Mouse (Mus musculus): Measurements from ENCODE around the gene Pigo. TPM values are rescaled to one million over a fixed set of nuclear protein-coding genes. Genes with fewer than 3 reads are reported as not detected.
A peak's percentile ranks its signal among the peaks of the same experiment; 100 is the strongest.

Pigo gene
- polyA plus RNA-seq, 1 experiment = 42.0 TPM

DNA sequence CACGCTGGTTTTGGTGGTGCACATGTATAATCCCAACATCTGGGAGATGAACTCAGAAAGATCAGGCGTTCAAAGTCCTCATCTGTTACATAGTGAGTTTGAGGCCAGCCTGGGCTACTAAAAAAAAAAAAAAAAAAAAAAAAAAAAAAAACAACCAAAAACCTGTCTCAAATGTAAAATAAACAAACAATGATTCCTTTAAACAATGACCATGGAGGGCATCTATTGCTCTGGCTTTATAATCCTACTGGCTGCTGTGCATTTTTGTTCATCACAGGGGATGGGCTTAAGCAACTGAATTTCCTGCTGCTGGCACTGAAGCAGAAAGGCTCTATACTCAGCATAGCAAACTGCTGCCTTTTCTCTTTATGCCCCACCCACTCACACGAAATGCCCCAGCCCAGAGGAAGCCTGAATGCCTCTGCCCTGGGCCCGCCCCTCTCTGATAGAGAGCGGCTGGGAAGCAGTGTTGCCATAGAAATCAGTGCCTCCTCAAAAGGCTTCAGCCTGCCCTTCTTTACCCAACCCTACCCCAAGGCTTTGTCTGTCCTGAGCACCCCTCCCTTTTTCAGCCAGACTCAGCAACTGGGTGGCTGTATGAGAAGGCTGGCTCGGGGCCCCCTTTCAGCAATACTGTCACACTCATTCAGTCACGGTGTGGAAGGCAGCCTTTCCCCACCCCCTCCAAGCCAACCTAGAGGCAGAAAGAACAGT lies 18.2 kb upstream of the Pigo start:
- H3K27ac ChIP-seq (ENCODE audit: control insufficient read depth, insufficient read depth, low read depth, low read length) = no peak overlapping the region; the same call in 1 of the 2 replicates
- peaks cover 6% of the 10 kb centered on the region for H3K27me3 ChIP-seq (ENCODE audit: control insufficient read depth, insufficient read depth, low read length)
- peaks cover 24% of the 10 kb centered on the region for H3K4me1 ChIP-seq (ENCODE audit: control insufficient read depth, insufficient read depth, low read length)
- TF ChIP-seq POLR2A (IDR thresholded peaks at IDR 0.05; ENCODE audit: control insufficient read depth, low read depth, low read length) (no peak), CTCF (IDR thresholded peaks at IDR 0.05; ENCODE audit: control insufficient read depth, insufficient read depth, insufficient replicate concordance, low read depth, low read length) (no peak)
- no peak overlapping the region; the same call in 1 of the 2 replicates for H3K4me3 ChIP-seq (ENCODE audit: control insufficient read depth, low read depth, low read length)
- H3K36me3 ChIP-seq (ENCODE audit: control insufficient read depth, insufficient read depth, low read length) = no peaks in the 10 kb centered on the region

DNA sequence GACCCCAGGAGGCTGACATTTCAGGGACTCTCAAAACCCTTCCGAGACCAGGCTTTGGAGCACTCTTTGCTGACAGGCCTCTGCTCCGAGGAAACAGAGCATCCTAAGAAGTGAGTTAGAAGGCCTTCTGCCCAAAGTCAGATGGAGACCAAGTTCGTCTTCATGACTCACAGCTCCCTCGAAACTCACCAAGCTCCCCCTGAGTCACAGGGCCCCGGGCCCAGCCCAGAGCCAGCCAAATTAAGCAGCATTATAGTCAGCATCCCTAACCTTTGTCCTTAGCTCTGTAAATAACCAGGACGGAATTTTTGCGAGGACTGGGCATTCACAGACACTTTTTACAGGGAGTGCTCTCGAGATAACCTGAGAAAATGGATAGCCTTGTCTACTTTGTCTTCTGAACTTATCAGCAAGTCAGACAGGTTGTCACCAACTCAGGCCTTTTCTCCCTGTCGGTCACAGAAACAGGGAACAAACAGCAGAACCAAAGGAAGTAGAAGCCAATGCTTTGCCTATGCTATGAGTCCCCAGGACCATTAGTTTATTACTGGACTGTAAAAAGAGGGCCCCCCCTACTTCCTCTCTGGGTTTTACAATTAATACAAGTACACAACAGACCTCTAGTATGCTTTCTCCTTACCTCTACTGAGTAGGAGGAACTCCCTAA lies 15.4 kb upstream of the Pigo start:
- no peak for TF ChIP-seq POLR2A (IDR thresholded peaks at IDR 0.05; ENCODE audit: control insufficient read depth, low read depth, low read length)
- TF ChIP-seq CTCF (IDR thresholded peaks at IDR 0.05; ENCODE audit: control insufficient read depth, insufficient read depth, insufficient replicate concordance, low read depth, low read length) = no peak

DNA sequence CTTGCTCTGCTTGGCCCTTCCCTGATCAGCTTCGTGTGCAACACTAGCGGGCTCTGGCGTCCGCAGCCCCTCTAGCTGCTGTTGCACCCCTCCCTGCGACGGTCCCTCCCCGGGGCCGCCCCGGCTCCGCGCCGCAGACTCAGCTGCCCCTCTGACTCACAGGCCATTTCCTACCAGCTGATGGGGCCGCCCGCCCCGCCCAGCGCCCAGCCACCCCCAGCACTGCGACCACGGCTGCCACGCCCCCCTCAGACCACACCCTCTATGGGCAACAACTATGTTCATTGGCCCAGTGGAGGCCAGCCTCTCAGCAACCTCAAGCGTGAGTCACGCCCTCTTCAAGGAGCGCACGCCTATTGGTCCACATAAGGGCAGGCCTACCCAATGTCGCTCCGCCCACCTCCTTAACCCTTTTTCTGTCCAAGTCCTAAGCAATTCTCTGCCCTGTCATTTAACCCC lies 14.5 kb upstream of the Pigo start:
- TF ChIP-seq POLR2A (IDR thresholded peaks at IDR 0.05; ENCODE audit: control insufficient read depth, low read depth, low read length) = 0 out of 2 replicates have a peak, but pooled peaks have one; percentile 22
- TF ChIP-seq CTCF (IDR thresholded peaks at IDR 0.05; ENCODE audit: control insufficient read depth, insufficient read depth, insufficient replicate concordance, low read depth, low read length) = no peak
- peaks cover 21% of the 10 kb centered on the region for H3K4me1 ChIP-seq (ENCODE audit: control insufficient read depth, insufficient read depth, low read length)

More for the DNA sequence above, 15.4 kb upstream of the Pigo start:
- peaks cover 26% of the 10 kb centered on the region for H3K4me1 ChIP-seq (ENCODE audit: control insufficient read depth, insufficient read depth, low read length)
- H3K36me3 ChIP-seq (ENCODE audit: control insufficient read depth, insufficient read depth, low read length) = no peaks in the 10 kb centered on the region
- H3K27me3 ChIP-seq (ENCODE audit: control insufficient read depth, insufficient read depth, low read length) = peaks cover 6% of the 10 kb centered on the region
- peak overlapping the region; percentile 3; the same call in 1 of the 2 replicates for H3K4me3 ChIP-seq (ENCODE audit: control insufficient read depth, low read depth, low read length)
- H3K27ac ChIP-seq (ENCODE audit: control insufficient read depth, insufficient read depth, low read depth, low read length) = no peak overlapping the region

DNA sequence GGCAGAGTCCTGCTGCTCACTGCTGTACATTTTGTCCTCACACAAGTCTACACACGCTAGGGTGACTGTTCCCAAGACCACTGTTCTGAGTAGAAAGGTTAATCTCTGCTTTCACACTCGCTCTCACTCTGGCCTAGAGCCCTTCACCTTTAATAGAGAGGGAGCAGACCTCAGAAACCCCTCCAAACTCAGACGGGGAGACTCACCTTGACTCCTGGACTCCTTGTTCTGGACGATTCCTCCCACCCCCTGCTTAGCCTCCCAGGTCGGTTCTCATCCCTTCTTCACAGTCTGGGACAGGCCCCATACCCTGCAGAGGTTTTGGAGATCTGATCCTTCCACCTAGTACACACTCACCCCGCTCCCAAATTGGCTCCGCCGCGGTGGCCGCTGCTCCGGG lies 14.0 kb upstream of the Pigo start:
- peak overlapping the region; percentile 27; the same call in 1 of the 2 replicates for H3K27ac ChIP-seq (ENCODE audit: control insufficient read depth, insufficient read depth, low read depth, low read length)
- no peaks in the 10 kb centered on the region for H3K27me3 ChIP-seq (ENCODE audit: control insufficient read depth, insufficient read depth, low read length)
- TF ChIP-seq POLR2A (IDR thresholded peaks at IDR 0.05; ENCODE audit: control insufficient read depth, low read depth, low read length) (no peak), CTCF (IDR thresholded peaks at IDR 0.05; ENCODE audit: control insufficient read depth, insufficient read depth, insufficient replicate concordance, low read depth, low read length) (no peak)
- H3K36me3 ChIP-seq (ENCODE audit: control insufficient read depth, insufficient read depth, low read length) = no peaks in the 10 kb centered on the region
- peak overlapping the region; percentile 88 for H3K4me3 ChIP-seq (ENCODE audit: control insufficient read depth, low read depth, low read length)
- peaks cover 16% of the 10 kb centered on the region for H3K4me1 ChIP-seq (ENCODE audit: control insufficient read depth, insufficient read depth, low read length)

More for the DNA sequence above, 14.5 kb upstream of the Pigo start:
- Histone ChIP-seq H3K36me3 (ENCODE audit: control insufficient read depth, insufficient read depth, low read length) (no peaks in the 10 kb centered on the region), H3K27ac (ENCODE audit: control insufficient read depth, insufficient read depth, low read depth, low read length) (0 out of 2 replicates have a peak overlapping the region, but pooled peaks have one; percentile 27), H3K4me3 (ENCODE audit: control insufficient read depth, low read depth, low read length) (peak overlapping the region; percentile 88), H3K27me3 (ENCODE audit: control insufficient read depth, insufficient read depth, low read length) (peaks cover 1% of the 10 kb centered on the region; the same call in 1 of the 2 replicates)

DNA sequence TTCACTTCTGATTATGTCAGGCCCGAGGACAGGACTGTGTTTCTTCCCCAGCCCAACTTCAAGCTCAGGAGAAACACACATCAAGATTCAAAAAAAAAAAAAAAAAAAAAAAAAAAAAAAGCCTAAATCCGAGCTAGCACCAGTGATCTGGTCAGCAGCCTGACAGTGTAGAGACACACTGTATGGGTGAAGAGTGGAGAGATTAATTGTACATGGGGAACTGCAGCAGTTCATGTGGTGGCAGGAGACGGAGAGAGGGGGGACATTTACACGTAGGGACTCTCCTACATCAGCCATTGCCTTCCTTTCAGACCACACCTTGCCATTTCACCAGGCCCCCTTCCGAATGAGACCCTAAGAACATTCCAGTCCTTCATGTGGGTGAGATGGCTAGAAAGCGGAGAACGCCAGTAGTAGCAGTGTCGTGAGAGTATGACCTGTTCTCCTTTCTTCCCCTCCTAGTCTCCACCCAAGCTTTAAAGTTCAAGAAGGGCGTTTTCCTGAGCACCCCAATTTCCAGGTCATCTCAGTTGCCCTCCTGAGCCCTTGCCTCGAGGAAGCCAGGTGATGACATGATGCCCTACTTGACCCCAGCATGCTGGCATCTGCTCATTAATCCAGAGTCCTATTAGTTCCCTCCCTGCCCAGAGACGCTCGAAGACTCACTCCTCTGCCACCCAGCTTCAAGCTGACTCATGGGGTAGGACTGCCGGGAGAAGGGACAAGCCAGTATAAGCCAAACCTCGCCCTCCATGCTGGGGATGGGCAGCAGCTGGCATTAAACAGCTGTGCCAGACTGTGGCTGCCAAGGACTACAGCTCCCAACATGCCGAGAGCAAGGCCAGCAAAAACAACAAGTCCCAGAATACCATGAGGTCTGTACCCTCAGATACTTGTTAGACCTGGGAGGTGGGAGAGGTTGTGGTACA lies 13.2 kb upstream of the Pigo start:
- Histone ChIP-seq H3K27me3 (ENCODE audit: control insufficient read depth, insufficient read depth, low read length) (no peaks in the 10 kb centered on the region), H3K4me1 (ENCODE audit: control insufficient read depth, insufficient read depth, low read length) (peaks cover 14% of the 10 kb centered on the region), H3K4me3 (ENCODE audit: control insufficient read depth, low read depth, low read length) (peak overlapping the region; percentile 88; the same call in 1 of the 2 replicates), H3K36me3 (ENCODE audit: control insufficient read depth, insufficient read depth, low read length) (no peaks in the 10 kb centered on the region), H3K27ac (ENCODE audit: control insufficient read depth, insufficient read depth, low read depth, low read length) (no peak overlapping the region)
- TF ChIP-seq POLR2A (IDR thresholded peaks at IDR 0.05; ENCODE audit: control insufficient read depth, low read depth, low read length) = no peak
- no peak for TF ChIP-seq CTCF (IDR thresholded peaks at IDR 0.05; ENCODE audit: control insufficient read depth, insufficient read depth, insufficient replicate concordance, low read depth, low read length)

DNA sequence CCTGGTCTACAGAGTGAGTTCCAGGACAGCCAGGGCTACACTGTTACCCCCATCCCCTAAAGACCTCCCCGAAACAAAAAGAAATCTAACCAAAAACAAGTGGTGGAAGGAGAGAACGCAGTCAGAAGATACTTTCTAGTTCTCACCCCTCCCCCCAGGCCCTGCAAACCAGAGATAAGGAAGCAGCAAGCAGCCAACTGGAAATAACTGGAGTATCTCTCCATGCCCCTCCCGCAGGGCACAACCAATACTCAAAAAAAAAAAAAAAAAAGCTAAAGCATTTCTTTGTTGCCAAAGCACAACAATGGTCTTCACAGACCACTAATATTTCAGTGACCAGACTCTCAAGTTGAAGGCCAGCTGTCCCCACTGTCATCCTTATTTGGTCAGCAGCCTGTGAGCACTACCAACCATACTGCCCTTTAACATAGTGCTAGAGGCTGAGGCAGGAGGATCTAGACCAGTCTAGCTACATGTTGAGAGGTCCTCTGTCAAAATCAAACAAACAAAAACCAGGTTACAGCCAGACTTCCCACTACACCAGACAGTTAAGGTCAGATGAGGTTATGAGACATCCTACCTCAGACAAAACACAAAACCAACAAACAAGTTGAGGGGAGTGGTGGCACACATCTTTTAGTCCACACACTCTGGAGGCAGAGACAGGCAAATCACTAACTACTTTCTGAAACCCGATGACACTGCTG lies 12.4 kb upstream of the Pigo start:
- peaks cover 14% of the 10 kb centered on the region for H3K4me1 ChIP-seq (ENCODE audit: control insufficient read depth, insufficient read depth, low read length)
- no peaks in the 10 kb centered on the region for H3K36me3 ChIP-seq (ENCODE audit: control insufficient read depth, insufficient read depth, low read length)
- no peaks in the 10 kb centered on the region for H3K27me3 ChIP-seq (ENCODE audit: control insufficient read depth, insufficient read depth, low read length)
- H3K4me3 ChIP-seq (ENCODE audit: control insufficient read depth, low read depth, low read length) = no peak overlapping the region
- TF ChIP-seq CTCF (IDR thresholded peaks at IDR 0.05; ENCODE audit: control insufficient read depth, insufficient read depth, insufficient replicate concordance, low read depth, low read length) (no peak), POLR2A (IDR thresholded peaks at IDR 0.05; ENCODE audit: control insufficient read depth, low read depth, low read length) (no peak)
- H3K27ac ChIP-seq (ENCODE audit: control insufficient read depth, insufficient read depth, low read depth, low read length) = no peak overlapping the region

Data from testis, adult 2 months (tissue).